Mouse (Mus musculus) macrophage (primary cell): Measurements from ENCODE around the gene Adam12. TPM values are rescaled to one million over a fixed set of nuclear protein-coding genes. Genes with fewer than 3 reads are reported as not detected.

Experiments used
- H3K27ac ChIP-seq: fragments of 350-480 bp; formaldehyde crosslinking; 2 replicates; pipeline ENCODE4 v1.9.0; 2021
- H3K36me3 ChIP-seq: fragments of 350-480 bp; formaldehyde crosslinking; 2 replicates; pipeline ENCODE4 v1.9.0; 2021; ENCODE audit errors: inconsistent target
- H3K4me3 ChIP-seq: fragments of 350-480 bp; formaldehyde crosslinking; 2 replicates; pipeline ENCODE4 v1.9.0; 2021; ENCODE audit errors: inconsistent target
- H3K79me2 ChIP-seq: fragments of 350-480 bp; formaldehyde crosslinking; 2 replicates; pipeline ENCODE4 v1.9.0; 2021; ENCODE audit errors: inconsistent target
- WGBS: methylation state at CpG from one replicate; pipeline ENCODE4 v1.1.7; 2026; ENCODE audit warnings: inconsistent platforms; ENCODE audit not compliant: missing documents; 5-methylcytosine and 5-hydroxymethylcytosine counted together
- polyA plus RNA-seq: library from polyadenylated mRNA; stranded (reverse); fragments of 250-400 nt; gene quantifications from 3 replicates; pipeline ENCODE4 v1.2.4, GENCODE M21; 2018; ENCODE audit warnings: inconsistent platforms

Adam12 gene
- polyA plus RNA-seq, 1 experiment from 2014 or later: not detected

- 97% methylated on average over 3 of the region's 3 CpGs for WGBS
- no peaks in the 10 kb centered on the region for H3K36me3 ChIP-seq
- H3K4me3 ChIP-seq: no peak overlapping the region
- no peak overlapping the region for H3K27ac ChIP-seq
- no peaks in the 10 kb centered on the region for H3K79me2 ChIP-seq
These were observed 185.6 kb downstream of the Adam12 start for GRCm38 (mm10) chr7:134046376-134046775.

GRCm38 (mm10) chr7:134043576-134043975 lies 188.4 kb downstream of the Adam12 start:
- Histone ChIP-seq H3K79me2 (no peaks in the 10 kb centered on the region), H3K36me3 (no peaks in the 10 kb centered on the region), H3K4me3 (no peak overlapping the region), H3K27ac (no peak overlapping the region)

GRCm38 (mm10) chr7:134042614-134043013 lies 189.3 kb downstream of the Adam12 start:
- no peaks in the 10 kb centered on the region for H3K36me3 ChIP-seq
- H3K27ac ChIP-seq: no peak overlapping the region
- no peak overlapping the region for H3K4me3 ChIP-seq
- no peaks in the 10 kb centered on the region for H3K79me2 ChIP-seq

GRCm38 (mm10) chr7:134033939-134034338 lies 198.0 kb downstream of the Adam12 start:
- Histone ChIP-seq H3K4me3 (no peak overlapping the region), H3K79me2 (no peaks in the 10 kb centered on the region), H3K27ac (no peak overlapping the region), H3K36me3 (no peaks in the 10 kb centered on the region)
- WGBS: 93% methylated on average over 2 of the region's 2 CpGs

GRCm38 (mm10) chr7:134032959-134033366 lies 199.0 kb downstream of the Adam12 start:
- Histone ChIP-seq H3K27ac (no peak overlapping the region), H3K4me3 (no peak overlapping the region), H3K79me2 (no peaks in the 10 kb centered on the region), H3K36me3 (no peaks in the 10 kb centered on the region)
- 38% methylated on average over 6 of the region's 6 CpGs for WGBS

GRCm38 (mm10) chr7:134031787-134032186 lies 200.2 kb downstream of the Adam12 start:
- H3K4me3 ChIP-seq: no peak overlapping the region
- WGBS: 79% methylated on average over 6 of the region's 6 CpGs
- H3K79me2 ChIP-seq: no peaks in the 10 kb centered on the region
- no peak overlapping the region for H3K27ac ChIP-seq
- no peaks in the 10 kb centered on the region for H3K36me3 ChIP-seq

- 85% methylated on average over 2 of the region's 2 CpGs for WGBS
- H3K27ac ChIP-seq: no peak overlapping the region
- H3K4me3 ChIP-seq: no peak overlapping the region
These were observed 200.7 kb downstream of the Adam12 start for GRCm38 (mm10) chr7:134031256-134031655.

GRCm38 (mm10) chr7:134028281-134028830 lies 203.6 kb downstream of the Adam12 start:
- no peaks in the 10 kb centered on the region for H3K36me3 ChIP-seq
- H3K4me3 ChIP-seq: no peak overlapping the region
- H3K27ac ChIP-seq: no peak overlapping the region
- H3K79me2 ChIP-seq: no peaks in the 10 kb centered on the region
- WGBS: 62% methylated on average over 7 of the region's 7 CpGs

More at GRCm38 (mm10) chr7:134031256-134031655, 200.7 kb downstream of the Adam12 start:
- Histone ChIP-seq H3K79me2 (no peaks in the 10 kb centered on the region), H3K36me3 (no peaks in the 10 kb centered on the region)

GRCm38 (mm10) chr7:134027020-134027415 lies 204.9 kb downstream of the Adam12 start:
- Histone ChIP-seq H3K79me2 (no peaks in the 10 kb centered on the region), H3K27ac (no peak overlapping the region), H3K4me3 (no peak overlapping the region), H3K36me3 (no peaks in the 10 kb centered on the region)
- WGBS: 66% methylated on average over 5 of the region's 5 CpGs

- no peaks in the 10 kb centered on the region for H3K36me3 ChIP-seq
- H3K27ac ChIP-seq: no peak overlapping the region
- H3K79me2 ChIP-seq: no peaks in the 10 kb centered on the region
- no peak overlapping the region for H3K4me3 ChIP-seq
- WGBS: 59% methylated on average over 16 of the region's 16 CpGs
These were observed 205.5 kb downstream of the Adam12 start for GRCm38 (mm10) chr7:134026200-134027019.

GRCm38 (mm10) chr7:134022157-134022885 lies 209.6 kb downstream of the Adam12 start:
- Histone ChIP-seq H3K27ac (no peak overlapping the region), H3K36me3 (no peaks in the 10 kb centered on the region), H3K79me2 (no peaks in the 10 kb centered on the region), H3K4me3 (no peak overlapping the region)
- 95% methylated on average over 2 of the region's 2 CpGs for WGBS

- Histone ChIP-seq H3K4me3 (no peak overlapping the region), H3K27ac (no peak overlapping the region), H3K79me2 (no peaks in the 10 kb centered on the region), H3K36me3 (no peaks in the 10 kb centered on the region)
- 82% methylated on average over 4 of the region's 4 CpGs for WGBS
These were observed 216.7 kb downstream of the Adam12 start for GRCm38 (mm10) chr7:134015226-134015625.

- WGBS: 90% methylated on average over 7 of the region's 7 CpGs
- H3K36me3 ChIP-seq: no peaks in the 10 kb centered on the region
- no peaks in the 10 kb centered on the region for H3K79me2 ChIP-seq
- H3K27ac ChIP-seq: no peak overlapping the region
- H3K4me3 ChIP-seq: no peak overlapping the region
These were observed 217.2 kb downstream of the Adam12 start for GRCm38 (mm10) chr7:134014733-134015132.

GRCm38 (mm10) chr7:134009157-134009556 lies 222.8 kb downstream of the Adam12 start:
- WGBS: 82% methylated on average over 5 of the region's 5 CpGs
- Histone ChIP-seq H3K4me3 (no peak overlapping the region), H3K27ac (no peak overlapping the region), H3K36me3 (no peaks in the 10 kb centered on the region), H3K79me2 (no peaks in the 10 kb centered on the region)

GRCm38 (mm10) chr7:134007942-134008361 lies 224.0 kb downstream of the Adam12 start:
- Histone ChIP-seq H3K27ac (no peak overlapping the region), H3K36me3 (no peaks in the 10 kb centered on the region), H3K79me2 (no peaks in the 10 kb centered on the region), H3K4me3 (no peak overlapping the region)
- 90% methylated on average over 3 of the region's 3 CpGs for WGBS
